Mouse (Mus musculus) induced T-regulatory cell, adult 2 months (primary cell): ENCODE data around the gene Sap25.
"Not testable (repeated sequence)": the region's sequence is repeated elsewhere in the genome, so short reads cannot be mapped to it uniquely, and the experiment has no call there.

Experiments used
- DNase-seq: peaks from one replicate; pipeline ENCODE4 v3.0.0-alpha.2; 2012; ENCODE audit warnings: low read depth

Sap25 gene

GRCm38 (mm10) chr5:137641054-137641453 lies at the start of gene Sap25:
Gene Sap25, plus strand, starts transcription at chr5:137641334.
- DNase-seq: peak; percentile 55

GRCm38 (mm10) chr5:137595921-137596320 lies 45.2 kb upstream of the Sap25 start:
- DNase-seq: peak; percentile 30

- peak; percentile 79 for DNase-seq
Measured at GRCm38 (mm10) chr5:137596601-137597261, 44.4 kb upstream of the Sap25 start.

- DNase-seq: no peak
Measured at GRCm38 (mm10) chr5:137597625-137598024, 43.5 kb upstream of the Sap25 start.

GRCm38 (mm10) chr5:137598100-137598826 lies 42.9 kb upstream of the Sap25 start:
- DNase-seq: peak; percentile 20

- peak; percentile 44 for DNase-seq
Measured at GRCm38 (mm10) chr5:137599600-137599999, 41.5 kb upstream of the Sap25 start.

- no peak for DNase-seq
Measured at GRCm38 (mm10) chr5:137600281-137600618, 40.9 kb upstream of the Sap25 start.

GRCm38 (mm10) chr5:137600619-137601364 lies 40.3 kb upstream of the Sap25 start, which contains the start of gene Mospd3:
Gene Mospd3, minus strand, starts transcription at chr5:137601058.
- peak; percentile 99 for DNase-seq

- no peak for DNase-seq
Measured at GRCm38 (mm10) chr5:137601365-137601729, 39.8 kb upstream of the Sap25 start.

- DNase-seq: no peak
Measured at GRCm38 (mm10) chr5:137607860-137608653, 33.1 kb upstream of the Sap25 start.

- no peak for DNase-seq
Measured at GRCm38 (mm10) chr5:137608654-137609190, 32.4 kb upstream of the Sap25 start.

- DNase-seq: no peak
Measured at GRCm38 (mm10) chr5:137609292-137609691, 31.8 kb upstream of the Sap25 start.

- DNase-seq: no peak
Measured at GRCm38 (mm10) chr5:137610056-137610455, 31.1 kb upstream of the Sap25 start.

GRCm38 (mm10) chr5:137610548-137611244 lies 30.4 kb upstream of the Sap25 start:
- no peak for DNase-seq

- no peak for DNase-seq
Measured at GRCm38 (mm10) chr5:137611245-137611602, 29.9 kb upstream of the Sap25 start.

GRCm38 (mm10) chr5:137613076-137613475 lies 28.1 kb upstream of the Sap25 start:
- DNase-seq: no peak

- DNase-seq: no peak
Measured at GRCm38 (mm10) chr5:137613550-137613949, 27.6 kb upstream of the Sap25 start, which contains the start of gene Pcolce. Gene Pcolce, minus strand, starts transcription at chr5:137613784.

GRCm38 (mm10) chr5:137614921-137615320 lies 26.2 kb upstream of the Sap25 start:
- not testable (repeated sequence) for DNase-seq

GRCm38 (mm10) chr5:137615347-137615746 lies 25.8 kb upstream of the Sap25 start:
- no peak for DNase-seq

- no peak for DNase-seq
Measured at GRCm38 (mm10) chr5:137623937-137624530, 17.1 kb upstream of the Sap25 start.

- no peak for DNase-seq
Measured at GRCm38 (mm10) chr5:137627991-137628390, 13.1 kb upstream of the Sap25 start.
